Mouse (Mus musculus) myocyte (in vitro differentiated cells): Measurements from ENCODE around the gene Map1lc3a.

Experiments
- CEBPB ChIP-seq: IDR thresholded peaks from 2 replicates; pipeline ENCODE4 v1.6.1; 2011; ENCODE audit warnings: mild to moderate bottlenecking, moderate library complexity; ENCODE audit not compliant: poor library complexity, insufficient read depth, severe bottlenecking
- E2F4 ChIP-seq: IDR thresholded peaks from one replicate; pipeline ENCODE4 v1.6.1; 2011; ENCODE audit warnings: mild to moderate bottlenecking, control low read depth, moderate library complexity; ENCODE audit not compliant: insufficient read depth
- POLR2A ChIP-seq: IDR thresholded peaks from one replicate; pipeline ENCODE4 v1.6.1; 2011; ENCODE audit warnings: low read depth, mild to moderate bottlenecking, control low read depth, moderate library complexity; ENCODE audit not compliant: insufficient read length
- SRF ChIP-seq: IDR thresholded peaks from one replicate; pipeline ENCODE4 v1.6.1; 2011; ENCODE audit warnings: low read depth; ENCODE audit not compliant: control insufficient read depth, insufficient read length
- TCF12 ChIP-seq: IDR thresholded peaks from one replicate; pipeline ENCODE4 v1.6.1; 2011; ENCODE audit warnings: mild to moderate bottlenecking, control low read depth; ENCODE audit not compliant: poor library complexity, insufficient read depth, severe bottlenecking
- USF1 ChIP-seq: IDR thresholded peaks from one replicate; pipeline ENCODE4 v1.6.1; 2011; ENCODE audit warnings: low read depth, mild to moderate bottlenecking, control low read depth, moderate library complexity

GRCm38 (mm10) chr2:155265526-155265925 is 10.6 kb upstream of the Map1lc3a start:
- TF ChIP-seq E2F4 = no peak
- TF ChIP-seq POLR2A = no peak
- TF ChIP-seq SRF = no peak
- TF ChIP-seq TCF12 = peak; percentile 92
- no peak for TF ChIP-seq USF1
- no peak for TF ChIP-seq CEBPB
